Mouse (Mus musculus): ENCODE results near the gene Rarres2. TPM values are rescaled to one million over a fixed set of nuclear protein-coding genes. Genes with fewer than 3 reads are reported as not detected.

Gene Rarres2
- polyA plus RNA-seq, 1 experiment from 2014 or later, result 4.5 TPM

- H3K27me3 ChIP-seq (replicated peaks), result no peaks in the 10 kb centered on the region
- H3K4me2 ChIP-seq, result peak overlapping the region; percentile 61
- H3K9ac ChIP-seq, result no peak overlapping the region
- peaks cover 18% of the 10 kb centered on the region for H3K4me1 ChIP-seq
- H3K4me3 ChIP-seq, result peak overlapping the region; percentile 81
- peaks cover 42% of the 10 kb centered on the region for H3K36me3 ChIP-seq (replicated peaks)
- ATAC-seq (replicated peaks), result no peak
- WGBS, result 24% methylated on average over 1 of the region's 1 CpGs
- H3K27ac ChIP-seq, result no peak overlapping the region
- peaks cover 13% of the 10 kb centered on the region for H3K9me3 ChIP-seq
These were observed 22.7 kb upstream of the Rarres2 start for GRCm38 (mm10) chr6:48595278-48595677.

GRCm38 (mm10) chr6:48594043-48594738 is 21.6 kb upstream of the Rarres2 start:
- Histone ChIP-seq H3K4me2 (peak overlapping the region; percentile 61), H3K4me3 (peak overlapping the region; percentile 81), H3K9ac (peak overlapping the region; percentile 86), H3K27ac (peak overlapping the region; percentile 95), H3K36me3 (replicated peaks) (peaks cover 33% of the 10 kb centered on the region), H3K9me3 (peaks cover 13% of the 10 kb centered on the region), H3K27me3 (replicated peaks) (no peaks in the 10 kb centered on the region), H3K4me1 (peaks cover 18% of the 10 kb centered on the region)
- under 1% methylated on average over 41 of the region's 41 CpGs for WGBS
- ATAC-seq (replicated peaks), result peak; percentile 88

- Histone ChIP-seq H3K4me1 (peaks cover 18% of the 10 kb centered on the region), H3K9me3 (peaks cover 13% of the 10 kb centered on the region), H3K9ac (peak within 1 kb of the TSS; percentile 86), H3K36me3 (replicated peaks) (peaks cover 27% of the 10 kb centered on the region), H3K4me2 (peak within 1 kb of the TSS; percentile 61), H3K4me3 (peak within 1 kb of the TSS; percentile 81), H3K27ac (peak within 1 kb of the TSS; percentile 95), H3K27me3 (replicated peaks) (no peaks in the 10 kb centered on the region)
- peak; percentile 95 for ATAC-seq (replicated peaks)
- WGBS, result 4% methylated on average over 45 of the region's 45 CpGs
These were observed 20.8 kb upstream of the Rarres2 start, which contains the start of the genes Repin1 and Gm44965 for GRCm38 (mm10) chr6:48593158-48594042. Gene Repin1, plus strand, starts transcription at chr6:48593883. Gene Gm44965, plus strand, starts transcription at chr6:48593941.

GRCm38 (mm10) chr6:48591871-48592270 is 19.3 kb upstream of the Rarres2 start:
- ATAC-seq (replicated peaks), result no peak
- Histone ChIP-seq H3K27ac (no peak overlapping the region), H3K4me1 (peaks cover 18% of the 10 kb centered on the region), H3K4me2 (no peak overlapping the region), H3K9me3 (peaks cover 9% of the 10 kb centered on the region), H3K36me3 (replicated peaks) (peaks cover 12% of the 10 kb centered on the region), H3K27me3 (replicated peaks) (no peaks in the 10 kb centered on the region), H3K9ac (no peak overlapping the region), H3K4me3 (no peak overlapping the region)
- 89% methylated on average over 6 of the region's 6 CpGs for WGBS

GRCm38 (mm10) chr6:48591221-48591845 is 18.7 kb upstream of the Rarres2 start:
- Histone ChIP-seq H3K36me3 (replicated peaks) (peaks cover 6% of the 10 kb centered on the region), H3K9ac (no peak overlapping the region), H3K4me1 (peaks cover 18% of the 10 kb centered on the region), H3K27ac (no peak overlapping the region), H3K4me2 (no peak overlapping the region), H3K4me3 (no peak overlapping the region), H3K9me3 (peaks cover 4% of the 10 kb centered on the region), H3K27me3 (replicated peaks) (no peaks in the 10 kb centered on the region)
- ATAC-seq (replicated peaks), result no peak
- WGBS, result 84% methylated on average over 3 of the region's 3 CpGs

- Histone ChIP-seq H3K9ac (no peak within 1 kb of the TSS), H3K36me3 (replicated peaks) (no peaks in the 10 kb centered on the region)
These were observed 16.7 kb upstream of the Rarres2 start, which contains the start of gene Gm45021 for GRCm38 (mm10) chr6:48589194-48589750. Gene Gm45021, plus strand, starts transcription at chr6:48589610.

GRCm38 (mm10) chr6:48582037-48582436 is 9.4 kb upstream of the Rarres2 start:
- WGBS, result 79% methylated on average over 3 of the region's 3 CpGs
- 0 out of 2 replicates have a peak, but pooled peaks have one; percentile 30 for ATAC-seq (replicated peaks)
- no peak overlapping the region for H3K4me3 ChIP-seq
- no peak overlapping the region for H3K27ac ChIP-seq
- no peaks in the 10 kb centered on the region for H3K27me3 ChIP-seq (replicated peaks)
- no peaks in the 10 kb centered on the region for H3K4me1 ChIP-seq
- H3K9ac ChIP-seq, result no peak overlapping the region
- H3K9me3 ChIP-seq, result no peaks in the 10 kb centered on the region
- no peaks in the 10 kb centered on the region for H3K36me3 ChIP-seq (replicated peaks)
- no peak overlapping the region for H3K4me2 ChIP-seq

More at GRCm38 (mm10) chr6:48589194-48589750, 16.7 kb upstream of the Rarres2 start, which contains the start of gene Gm45021:
- ATAC-seq (replicated peaks), result no peak
- WGBS, result 79% methylated on average over 6 of the region's 6 CpGs
- H3K4me3 ChIP-seq, result no peak within 1 kb of the TSS
- H3K27me3 ChIP-seq (replicated peaks), result no peaks in the 10 kb centered on the region
- peaks cover 6% of the 10 kb centered on the region for H3K4me1 ChIP-seq
- no peak within 1 kb of the TSS for H3K4me2 ChIP-seq
- no peaks in the 10 kb centered on the region for H3K9me3 ChIP-seq
- no peak within 1 kb of the TSS for H3K27ac ChIP-seq

GRCm38 (mm10) chr6:48581257-48581656 is 8.7 kb upstream of the Rarres2 start:
- Histone ChIP-seq H3K9me3 (no peaks in the 10 kb centered on the region), H3K36me3 (replicated peaks) (no peaks in the 10 kb centered on the region), H3K9ac (no peak overlapping the region), H3K4me2 (no peak overlapping the region), H3K4me1 (no peaks in the 10 kb centered on the region), H3K4me3 (no peak overlapping the region), H3K27me3 (replicated peaks) (no peaks in the 10 kb centered on the region), H3K27ac (no peak overlapping the region)
- WGBS, result 28% methylated on average over 3 of the region's 3 CpGs
- ATAC-seq (replicated peaks), result no peak

GRCm38 (mm10) chr6:48579215-48579648 is 6.6 kb upstream of the Rarres2 start:
- 48% methylated on average over 5 of the region's 5 CpGs for WGBS
- no peaks in the 10 kb centered on the region for H3K27me3 ChIP-seq (replicated peaks)
- H3K36me3 ChIP-seq (replicated peaks), result no peaks in the 10 kb centered on the region
- no peak overlapping the region for H3K4me3 ChIP-seq
- no peaks in the 10 kb centered on the region for H3K9me3 ChIP-seq
- no peaks in the 10 kb centered on the region for H3K4me1 ChIP-seq
- H3K27ac ChIP-seq, result no peak overlapping the region
- H3K4me2 ChIP-seq, result no peak overlapping the region
- ATAC-seq (replicated peaks), result no peak
- no peak overlapping the region for H3K9ac ChIP-seq

GRCm38 (mm10) chr6:48578736-48579135 is 6.1 kb upstream of the Rarres2 start:
- 68% methylated on average over 5 of the region's 5 CpGs for WGBS
- no peaks in the 10 kb centered on the region for H3K36me3 ChIP-seq (replicated peaks)
- H3K4me3 ChIP-seq, result no peak overlapping the region
- H3K4me1 ChIP-seq, result no peaks in the 10 kb centered on the region
- H3K9ac ChIP-seq, result no peak overlapping the region
- H3K9me3 ChIP-seq, result no peaks in the 10 kb centered on the region
- no peak overlapping the region for H3K27ac ChIP-seq
- no peak for ATAC-seq (replicated peaks)
- no peaks in the 10 kb centered on the region for H3K27me3 ChIP-seq (replicated peaks)
- no peak overlapping the region for H3K4me2 ChIP-seq

- WGBS, result 80% methylated on average over 3 of the region's 3 CpGs
- Histone ChIP-seq H3K36me3 (replicated peaks) (0 out of 2 replicates have a peak, but pooled peaks cover 8% of the 10 kb centered on the region), H3K4me2 (no peak overlapping the region), H3K9me3 (no peaks in the 10 kb centered on the region), H3K4me1 (no peaks in the 10 kb centered on the region), H3K27me3 (replicated peaks) (no peaks in the 10 kb centered on the region), H3K4me3 (no peak overlapping the region), H3K27ac (no peak overlapping the region), H3K9ac (no peak overlapping the region)
- no peak for ATAC-seq (replicated peaks)
These were observed 1.4 kb upstream of the Rarres2 start for GRCm38 (mm10) chr6:48573981-48574380.

Data from midbrain, embryonic 15.5 days (tissue).